Mouse (Mus musculus) kidney, embryonic 16.5 days (tissue): ENCODE data around the gene Clcnkb. TPM values are rescaled to one million over a fixed set of nuclear protein-coding genes. Genes with fewer than 3 reads are reported as not detected.

ENCODE experiments used
- ATAC-seq: fragments of 200-750 bp; cut with Nextera tagmentation; 2 replicates; pipeline ENCODE4 v1.8.0; 2017; ENCODE audit warnings: moderate TSS enrichment; ENCODE audit not compliant: low FRiP score, low TSS enrichment
- H3K27ac ChIP-seq: fragments of 300-500 bp; sonication (generic); 2 replicates; pipeline ENCODE4 v1.5.1; 2014; ENCODE audit warnings: low read length
- H3K27me3 ChIP-seq: fragments of 300-500 bp; sonication (generic); 2 replicates; pipeline ENCODE4 v1.6.1; 2014; ENCODE audit warnings: low read length, control low read depth, mixed read lengths; ENCODE audit not compliant: insufficient read depth
- H3K36me3 ChIP-seq: fragments of 300-500 bp; sonication (generic); 2 replicates; pipeline ENCODE4 v1.6.1; 2014; ENCODE audit warnings: low read length, control low read depth, mixed read lengths; ENCODE audit not compliant: insufficient read depth
- H3K4me1 ChIP-seq: fragments of 300-500 bp; sonication (generic); 2 replicates; pipeline ENCODE4 v1.6.1; 2014; ENCODE audit warnings: low read length, control low read depth, mixed read lengths; ENCODE audit not compliant: insufficient read depth
- H3K4me2 ChIP-seq: fragments of 300-500 bp; sonication (generic); replicated peaks from 2 replicates; pipeline ENCODE4 v1.6.1; 2014; ENCODE audit warnings: low read depth, low read length
- H3K4me3 ChIP-seq: fragments of 300-500 bp; sonication (generic); 2 replicates; pipeline ENCODE4 v1.5.1; 2014; ENCODE audit warnings: mild to moderate bottlenecking, low read length
- H3K9ac ChIP-seq: fragments of 300-500 bp; sonication (generic); replicated peaks from 2 replicates; pipeline ENCODE4 v1.6.1; 2014; ENCODE audit warnings: low read length
- H3K9me3 ChIP-seq: fragments of 300-500 bp; sonication (generic); 2 replicates; pipeline ENCODE4 v1.6.1; 2016; ENCODE audit warnings: low read length, control low read depth
- WGBS: fragments of 180-500 bp; shearing (Covaris S2); extraction: QIAGEN DNeasy Blood & Tissue Kit; methylation state at CpG from one replicate; pipeline ENCODE4 v1.1.7; 2014; 5-methylcytosine and 5-hydroxymethylcytosine counted together
- polyA plus RNA-seq: library from polyadenylated mRNA; unstranded; fragments of >200 nt; fragmentation: Nextera tagmentation; extraction: Ambion mirVana; gene quantifications from 2 replicates; pipeline ENCODE4 v1.2.1, GENCODE M21; 2015

Clcnkb gene
- 34.2 and 48.4 TPM in 2 replicates for polyA plus RNA-seq

DNA sequence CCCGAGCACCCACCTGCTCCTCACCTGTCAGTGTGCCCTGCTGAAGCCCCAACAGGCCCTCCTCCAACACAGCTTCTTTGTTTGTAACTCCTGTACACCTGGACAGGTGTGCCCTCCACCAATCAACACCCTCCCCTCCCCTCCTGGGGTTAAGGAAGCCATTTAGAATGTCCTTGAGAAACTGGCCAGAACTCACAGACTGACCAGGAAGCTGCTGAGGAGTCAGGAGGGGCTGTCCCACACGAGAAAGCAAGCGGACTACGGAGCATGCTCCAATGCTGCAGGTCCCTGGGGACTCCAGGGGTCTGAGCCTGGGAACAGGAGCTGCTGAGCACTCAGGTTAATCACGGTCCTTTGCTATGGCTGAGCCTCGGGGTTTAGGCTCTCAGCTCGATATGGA, at the start of gene Clcnkb:
Gene Clcnkb, minus strand, starts transcription at position 91 of the 400 bp plus-strand sequence.
- Histone ChIP-seq H3K9me3 (no peaks in the 10 kb centered on the region), H3K4me3 (no peak within 1 kb of the TSS), H3K4me1 (peaks cover 17% of the 10 kb centered on the region; the same call in 1 of the 2 replicates), H3K4me2 (0 out of 2 replicates have a peak within 1 kb of the TSS, but pooled peaks have one; percentile 7), H3K27me3 (no peaks in the 10 kb centered on the region), H3K36me3 (no peaks in the 10 kb centered on the region), H3K9ac (peak within 1 kb of the TSS; percentile 8; the same call in 1 of the 2 replicates), H3K27ac (peak within 1 kb of the TSS; percentile 40; the same call in 1 of the 2 replicates)
- no peak for ATAC-seq
- WGBS = 70% methylated on average over 7 of the region's 7 CpGs

- H3K4me1 ChIP-seq = no peaks in the 10 kb centered on the region
- no peak overlapping the region for H3K9ac ChIP-seq
- no peaks in the 10 kb centered on the region for H3K9me3 ChIP-seq
- ATAC-seq = no peak
- peaks cover 66% of the 10 kb centered on the region for H3K36me3 ChIP-seq
- no peak overlapping the region for H3K4me3 ChIP-seq
- no peak overlapping the region for H3K4me2 ChIP-seq
- WGBS = 77% methylated on average over 16 of the region's 16 CpGs
- no peaks in the 10 kb centered on the region for H3K27me3 ChIP-seq
- H3K27ac ChIP-seq = no peak overlapping the region
Measured at GRCm38 (mm10) chr4:141464722-141465121, 48.9 kb upstream of the Clcnkb start.

DNA sequence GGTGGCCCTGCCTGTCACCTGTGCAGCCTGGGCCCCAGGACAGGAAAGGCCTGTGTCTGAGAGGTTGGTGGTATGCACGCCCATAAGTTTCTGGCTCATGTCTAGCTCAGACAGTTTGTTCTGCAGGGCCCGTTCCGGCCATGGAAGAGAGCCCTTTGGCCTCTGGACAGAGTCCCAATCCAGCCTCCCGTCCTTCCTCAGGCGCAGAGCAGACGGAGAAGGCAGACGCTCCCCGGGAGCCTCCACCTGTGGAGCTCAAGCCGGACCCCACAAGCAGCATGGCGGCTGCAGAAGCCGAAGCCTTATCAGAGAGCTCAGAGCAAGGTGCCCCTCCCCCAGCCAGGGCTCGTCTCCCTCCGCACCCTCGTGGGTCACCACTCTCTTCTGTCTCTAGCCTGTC, 47.7 kb upstream of the Clcnkb start:
- H3K36me3 ChIP-seq = peaks cover 54% of the 10 kb centered on the region
- ATAC-seq = no peak
- WGBS = 79% methylated on average over 14 of the region's 14 CpGs
- H3K4me2 ChIP-seq = no peak overlapping the region
- H3K4me3 ChIP-seq = no peak overlapping the region
- H3K4me1 ChIP-seq = peaks cover 5% of the 10 kb centered on the region
- no peak overlapping the region for H3K27ac ChIP-seq
- H3K27me3 ChIP-seq = no peaks in the 10 kb centered on the region
- no peak overlapping the region for H3K9ac ChIP-seq
- no peaks in the 10 kb centered on the region for H3K9me3 ChIP-seq

- Histone ChIP-seq H3K4me2 (no peak overlapping the region), H3K36me3 (peaks cover 39% of the 10 kb centered on the region), H3K27me3 (no peaks in the 10 kb centered on the region), H3K4me1 (peaks cover 13% of the 10 kb centered on the region), H3K4me3 (no peak overlapping the region), H3K9me3 (no peaks in the 10 kb centered on the region), H3K9ac (no peak overlapping the region), H3K27ac (no peak overlapping the region)
- ATAC-seq = no peak
- WGBS = 88% methylated on average over 12 of the region's 12 CpGs
Measured at GRCm38 (mm10) chr4:141461576-141461975, 45.8 kb upstream of the Clcnkb start.

DNA sequence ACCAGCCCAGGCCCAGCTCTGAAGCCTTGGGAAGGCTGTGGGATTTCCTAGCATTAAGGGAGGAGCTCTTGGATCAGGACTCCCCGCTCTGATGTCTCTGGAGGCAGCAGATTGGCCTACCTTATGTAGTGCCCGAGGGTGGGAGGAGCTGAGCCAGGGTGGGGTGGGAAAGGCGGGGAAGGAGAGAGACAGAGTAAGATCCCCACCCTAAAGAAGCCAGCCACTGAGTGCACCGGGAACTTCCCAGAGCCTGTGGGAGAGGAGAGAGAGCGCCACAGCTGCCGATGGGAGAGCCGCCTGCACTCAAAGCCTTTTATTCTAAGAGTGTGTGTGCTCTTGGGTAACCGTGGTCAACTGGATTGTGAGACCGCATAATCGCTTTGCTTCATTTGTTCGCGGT, 45.3 kb upstream of the Clcnkb start:
- H3K27me3 ChIP-seq = no peaks in the 10 kb centered on the region
- H3K27ac ChIP-seq = no peak overlapping the region
- no peaks in the 10 kb centered on the region for H3K9me3 ChIP-seq
- H3K36me3 ChIP-seq = peaks cover 34% of the 10 kb centered on the region
- no peak overlapping the region for H3K9ac ChIP-seq
- H3K4me1 ChIP-seq = peaks cover 13% of the 10 kb centered on the region
- no peak overlapping the region for H3K4me3 ChIP-seq
- ATAC-seq = no peak
- 66% methylated on average over 12 of the region's 12 CpGs for WGBS
- no peak overlapping the region for H3K4me2 ChIP-seq

DNA sequence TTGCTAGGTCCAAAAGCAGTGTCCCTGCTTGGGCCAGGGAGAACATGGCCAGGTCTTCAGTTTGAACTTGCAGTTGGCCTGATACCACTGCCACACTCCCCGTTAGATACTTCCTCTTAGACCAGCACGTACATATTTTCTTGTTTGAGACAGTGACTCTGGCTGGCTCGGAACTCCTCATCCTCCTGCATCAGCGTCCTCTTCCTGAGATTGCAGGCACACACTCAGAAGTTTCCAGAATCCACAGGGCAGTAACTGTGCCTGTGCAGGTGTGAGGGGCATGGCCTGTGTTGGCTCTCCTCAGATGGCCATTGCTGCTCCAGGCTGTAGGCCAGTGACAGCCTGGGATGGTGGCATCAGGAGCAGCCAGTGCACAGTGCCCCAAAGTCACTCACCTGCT, 44.7 kb upstream of the Clcnkb start:
- Histone ChIP-seq H3K27me3 (no peaks in the 10 kb centered on the region), H3K9ac (no peak overlapping the region), H3K4me1 (peaks cover 19% of the 10 kb centered on the region), H3K27ac (no peak overlapping the region), H3K4me3 (no peak overlapping the region), H3K4me2 (no peak overlapping the region), H3K36me3 (peaks cover 28% of the 10 kb centered on the region), H3K9me3 (no peaks in the 10 kb centered on the region)
- no peak for ATAC-seq
- 88% methylated on average over 4 of the region's 4 CpGs for WGBS

GRCm38 (mm10) chr4:141459766-141460165, 44.0 kb upstream of the Clcnkb start:
- Histone ChIP-seq H3K36me3 (peaks cover 20% of the 10 kb centered on the region), H3K27ac (no peak overlapping the region), H3K4me3 (no peak overlapping the region), H3K4me1 (peaks cover 21% of the 10 kb centered on the region), H3K9me3 (no peaks in the 10 kb centered on the region), H3K9ac (no peak overlapping the region), H3K4me2 (no peak overlapping the region), H3K27me3 (no peaks in the 10 kb centered on the region)
- 95% methylated on average over 9 of the region's 9 CpGs for WGBS
- ATAC-seq = no peak

DNA sequence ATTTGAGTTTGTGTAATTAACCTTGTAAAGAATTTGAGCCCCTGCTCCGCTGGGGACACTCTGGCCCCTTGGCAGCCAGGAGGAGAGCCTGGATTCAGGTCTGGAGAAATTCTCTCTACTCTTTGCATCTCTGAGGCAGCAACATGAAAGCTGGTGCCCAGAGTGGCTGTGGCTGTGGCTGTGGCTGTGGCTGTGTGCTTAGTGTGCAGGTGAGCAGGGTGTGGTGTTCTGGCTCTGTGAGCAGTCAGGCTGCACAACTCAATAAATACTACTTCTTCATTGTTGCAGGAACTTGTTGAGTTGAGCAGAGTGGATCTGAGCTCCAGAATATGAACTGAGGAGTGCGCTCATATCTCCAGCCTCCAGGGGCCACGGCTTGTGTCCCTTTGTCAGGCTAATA, 43.1 kb upstream of the Clcnkb start:
- Histone ChIP-seq H3K36me3 (peaks cover 12% of the 10 kb centered on the region), H3K27ac (peak overlapping the region; percentile 61), H3K4me1 (peaks cover 21% of the 10 kb centered on the region), H3K27me3 (no peaks in the 10 kb centered on the region), H3K4me3 (no peak overlapping the region), H3K4me2 (no peak overlapping the region), H3K9ac (0 out of 2 replicates have a peak overlapping the region, but pooled peaks have one; percentile 32), H3K9me3 (no peaks in the 10 kb centered on the region)
- 64% methylated on average over 3 of the region's 3 CpGs for WGBS
- ATAC-seq = no peak

- Histone ChIP-seq H3K27me3 (no peaks in the 10 kb centered on the region), H3K9me3 (no peaks in the 10 kb centered on the region), H3K4me2 (0 out of 2 replicates have a peak overlapping the region, but pooled peaks have one; percentile 0), H3K27ac (peak overlapping the region; percentile 22), H3K36me3 (peaks cover 7% of the 10 kb centered on the region), H3K4me1 (peaks cover 21% of the 10 kb centered on the region), H3K4me3 (no peak overlapping the region), H3K9ac (no peak overlapping the region)
- 13% methylated on average over 7 of the region's 7 CpGs for WGBS
- ATAC-seq = peak; percentile 88
Measured at GRCm38 (mm10) chr4:141458236-141458635, 42.4 kb upstream of the Clcnkb start.

DNA sequence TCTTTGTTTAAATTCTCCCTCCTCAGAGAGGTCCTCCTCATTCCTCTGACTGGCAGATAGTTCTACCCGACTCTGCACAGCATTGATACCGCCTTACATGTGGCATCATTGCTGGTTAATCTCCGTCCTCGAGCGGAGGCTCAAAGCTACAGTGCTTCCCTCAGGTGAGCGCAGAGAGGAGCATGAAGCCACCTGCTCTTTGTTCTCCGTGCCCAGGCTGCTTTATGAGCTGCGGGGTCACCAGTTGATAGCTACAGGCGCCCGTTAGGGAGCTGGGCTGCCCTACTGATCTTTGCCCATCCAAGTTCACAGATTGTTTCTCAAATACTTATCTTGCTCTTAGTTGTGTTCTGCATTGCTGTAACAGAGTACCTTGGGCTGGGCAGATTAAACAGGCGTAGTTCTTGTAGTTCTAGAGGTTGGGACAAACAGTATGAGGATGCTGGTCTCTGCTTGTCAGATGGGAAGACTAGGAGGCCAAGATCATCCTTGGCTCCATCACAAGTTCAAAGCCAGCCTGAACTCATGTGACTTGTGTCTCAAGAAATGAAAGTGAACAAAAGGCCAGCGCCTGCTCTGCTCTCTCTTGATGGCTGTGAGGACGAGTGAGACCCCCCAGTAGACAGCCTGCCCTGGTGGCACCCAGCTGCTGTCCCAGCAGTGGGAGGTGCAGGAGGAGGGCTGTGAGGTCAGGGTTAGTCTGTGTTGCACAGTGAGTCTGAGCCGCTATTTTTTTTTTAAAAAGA, 40.6 kb upstream of the Clcnkb start:
- WGBS = 89% methylated on average over 14 of the region's 14 CpGs
- no peak for ATAC-seq
- H3K27me3 ChIP-seq = no peaks in the 10 kb centered on the region

More for the DNA sequence above, 40.6 kb upstream of the Clcnkb start:
- Histone ChIP-seq H3K9me3 (no peaks in the 10 kb centered on the region), H3K4me1 (peaks cover 25% of the 10 kb centered on the region), H3K4me3 (no peak overlapping the region), H3K4me2 (no peak overlapping the region), H3K27ac (no peak overlapping the region), H3K9ac (no peak overlapping the region), H3K36me3 (peaks cover 11% of the 10 kb centered on the region; the same call in 1 of the 2 replicates)
